Mouse (Mus musculus) v-Abl transformed pro-B cells (cell line): ENCODE results near the gene Rab30.

Experiments used
- in situ Hi-C, 2 experiments: fragments of 400-800 bp; cut with MboI; formaldehyde crosslinking; loops; one replicate each; pipeline ENCODE4 v1.15.1; 2025; ENCODE audit not compliant: unreplicated experiment in 2 of 2

Gene Rab30

DNA sequence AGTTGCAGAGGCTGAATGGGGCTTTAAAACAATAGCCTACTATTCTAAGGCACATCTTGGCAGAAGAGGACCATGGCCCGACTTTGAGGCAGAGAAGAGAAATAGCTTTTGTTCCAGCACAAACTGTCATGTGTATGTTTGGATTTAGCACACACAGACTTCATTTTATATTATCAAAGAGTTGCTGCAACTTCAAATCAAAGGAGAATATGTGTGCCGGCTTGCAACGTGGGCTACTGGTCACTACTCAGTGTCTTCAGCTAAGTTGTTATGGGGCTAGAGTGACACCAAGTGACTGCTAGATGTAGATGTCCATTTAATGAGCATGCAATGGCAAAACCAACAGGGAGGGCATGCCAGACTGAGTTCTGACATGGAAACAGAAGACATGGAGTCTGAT is 86.6 kb downstream of the Rab30 start:
- in situ Hi-C loops, result loop anchor here in 1 of 2 experiments (25.0 kb wide), 1 partner anchor 1366 kb away; no protein-coding TSS in a partner anchor

DNA sequence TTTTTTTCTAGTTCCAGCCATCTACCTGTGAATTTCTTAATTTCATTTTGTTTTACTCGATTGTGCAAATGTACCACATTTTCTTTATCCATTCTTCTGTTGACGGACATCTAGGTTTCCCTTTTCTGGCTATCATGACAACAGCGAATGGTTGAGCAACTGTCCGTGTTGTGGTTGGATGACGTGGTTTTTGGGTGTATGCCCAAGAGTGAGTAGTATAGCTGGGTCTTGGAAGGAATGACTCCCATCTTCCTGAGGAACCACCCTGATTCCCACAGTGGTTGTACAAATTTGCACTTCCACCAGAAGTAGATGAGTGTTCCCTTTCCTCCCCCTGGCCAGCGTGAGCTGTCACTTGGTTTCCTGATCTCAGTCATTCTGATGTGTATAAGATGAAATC is 91.0 kb downstream of the Rab30 start:
- in situ Hi-C loops, result loop anchor here in 1 of 2 experiments (25.0 kb wide), 1 partner anchor 1370 kb away; no protein-coding TSS in a partner anchor

DNA sequence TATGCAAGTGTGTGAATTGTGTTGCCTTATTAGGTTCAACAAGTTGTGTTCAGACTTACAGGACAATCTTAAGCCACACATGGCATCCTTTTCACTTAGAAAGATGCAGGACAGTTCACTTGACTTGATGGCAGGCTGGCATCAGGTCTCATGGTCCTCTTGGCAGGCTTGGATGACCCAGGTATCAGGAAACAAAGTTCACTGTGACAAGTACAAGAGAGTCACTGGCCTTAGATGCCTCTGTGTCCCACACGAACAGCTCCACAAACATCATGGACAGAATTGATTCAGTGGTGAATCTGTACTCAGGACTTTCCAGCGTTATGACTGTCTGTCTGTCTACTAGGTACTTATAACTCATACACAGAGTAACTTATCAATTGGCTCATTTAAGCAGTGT is 93.0 kb downstream of the Rab30 start:
- in situ Hi-C loops, result loop anchor here in 1 of 2 experiments (25.0 kb wide), 1 partner anchor 1372 kb away; no protein-coding TSS in a partner anchor

DNA sequence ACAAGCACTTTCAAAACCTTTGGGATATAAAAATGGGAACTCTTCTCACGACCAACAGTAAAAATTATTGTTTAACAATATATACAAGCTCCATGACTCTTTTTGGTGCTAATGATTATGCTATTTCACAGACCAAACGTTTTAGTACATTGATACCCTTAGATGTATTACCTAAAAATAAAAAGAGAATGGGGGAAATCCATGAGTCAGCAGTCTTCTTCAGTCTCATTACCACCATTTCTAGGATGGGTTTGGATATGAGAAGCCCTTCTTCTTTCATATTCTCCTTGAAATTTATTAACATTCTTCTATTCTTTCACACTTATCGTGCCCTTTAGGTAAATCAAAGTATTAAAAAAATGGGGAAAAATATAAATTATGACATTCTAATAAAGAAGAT is 95.0 kb downstream of the Rab30 start:
- in situ Hi-C loops, result loop anchor here in 1 of 2 experiments (25.0 kb wide), 1 partner anchor 1374 kb away; no protein-coding TSS in a partner anchor

DNA sequence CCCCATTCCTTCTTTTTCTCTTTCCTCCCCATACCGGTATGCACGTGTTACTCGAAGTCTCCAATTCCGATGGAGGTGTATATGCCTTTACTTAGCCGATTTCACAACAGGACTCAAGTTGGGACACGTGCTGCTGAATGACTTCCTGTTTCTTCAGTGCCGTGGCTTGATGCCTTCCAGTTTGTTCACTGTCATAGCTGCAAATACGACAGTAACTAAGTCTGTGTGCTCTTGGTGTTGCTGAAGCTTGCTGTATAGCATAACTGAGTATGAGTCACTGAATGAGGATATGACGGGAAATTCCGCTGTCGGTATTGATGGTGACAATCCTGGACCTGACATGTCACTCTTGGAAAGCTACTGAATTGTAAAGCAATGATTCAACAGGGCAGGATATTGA is 95.8 kb downstream of the Rab30 start:
- in situ Hi-C loops, result loop anchor here in 1 of 2 experiments (25.0 kb wide), 1 partner anchor 1375 kb away; no protein-coding TSS in a partner anchor

DNA sequence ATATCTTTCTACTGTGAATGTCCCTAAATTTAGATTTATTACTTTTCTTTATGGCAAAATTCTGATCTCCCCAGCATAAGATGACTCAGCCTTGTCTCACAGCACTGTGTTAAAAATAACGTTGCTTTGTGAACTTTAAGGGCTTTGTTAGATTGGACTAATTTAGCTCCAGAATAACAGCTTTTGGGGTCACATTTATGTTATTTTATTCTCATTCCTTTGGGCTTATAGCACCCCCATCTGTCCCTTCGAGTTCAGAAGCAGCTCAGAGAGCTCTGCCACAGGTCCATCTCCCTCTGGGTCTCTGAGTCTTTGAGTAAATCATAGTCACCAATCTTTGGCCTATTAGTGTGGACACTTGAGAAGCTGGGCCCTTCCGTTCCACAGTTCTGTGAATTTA is 96.5 kb downstream of the Rab30 start:
- in situ Hi-C loops, result loop anchor here in 1 of 2 experiments (25.0 kb wide), 1 partner anchor 1376 kb away; no protein-coding TSS in a partner anchor

DNA sequence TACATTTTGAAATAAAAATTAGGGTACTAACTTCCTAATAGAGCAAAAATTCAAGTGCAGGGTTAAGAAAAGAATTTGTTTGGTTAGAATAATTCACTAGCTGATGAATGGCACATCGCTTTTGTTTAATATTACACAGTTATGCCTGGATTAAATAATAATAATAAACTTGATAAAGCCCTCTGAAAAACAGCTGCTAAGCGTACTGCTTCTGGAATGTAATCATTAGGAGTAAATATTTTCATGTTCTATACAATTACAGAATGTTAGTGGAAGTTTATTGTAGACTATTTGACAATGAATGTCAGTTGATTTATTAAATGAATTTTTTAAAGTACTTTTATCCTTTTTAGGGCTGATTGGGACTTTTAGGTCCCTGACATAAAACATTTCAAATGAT is 100.9 kb downstream of the Rab30 start:
- in situ Hi-C loops, result loop anchor here in 1 of 2 experiments (25.0 kb wide), 1 partner anchor 1380 kb away; no protein-coding TSS in a partner anchor

DNA sequence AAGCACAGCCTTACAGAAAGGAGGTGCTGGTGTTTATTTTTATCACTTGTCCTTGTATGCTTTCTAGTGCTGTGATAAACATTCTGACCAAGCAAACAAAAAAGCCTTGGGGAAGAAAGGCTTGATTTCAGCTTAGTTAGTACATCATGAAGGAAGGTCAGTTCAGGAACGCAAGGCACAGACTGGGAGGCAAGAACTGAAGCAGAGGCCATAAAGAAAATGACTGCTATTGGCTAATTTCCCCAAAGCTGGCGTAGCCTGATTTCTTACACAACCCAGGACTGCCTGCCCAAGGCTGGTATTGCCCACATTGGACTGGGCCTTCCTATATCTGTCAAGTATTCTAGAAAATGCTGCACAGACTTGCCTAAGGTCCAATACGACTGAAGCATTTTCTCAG is 106.8 kb downstream of the Rab30 start:
- in situ Hi-C loops, result loop anchor here in 1 of 2 experiments (25.0 kb wide), 1 partner anchor 1386 kb away; no protein-coding TSS in a partner anchor

DNA sequence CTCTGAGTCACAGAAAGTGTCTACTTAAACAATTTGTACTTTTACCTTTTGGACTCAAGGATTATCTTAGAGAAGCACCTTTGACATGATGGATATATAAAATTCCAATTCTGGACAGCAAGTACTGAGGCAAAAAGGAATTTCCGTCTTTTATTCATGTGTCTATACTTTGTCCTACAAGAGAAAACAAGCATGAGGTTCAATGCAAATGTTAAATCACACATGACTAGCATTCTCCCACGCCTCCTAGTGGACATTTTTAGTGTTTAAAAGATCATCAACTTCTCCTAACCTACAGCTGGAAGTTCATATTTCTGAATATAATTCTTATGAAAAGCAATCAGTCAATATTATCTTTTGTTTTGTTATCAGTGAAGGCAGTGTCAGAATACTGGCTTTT is 125.1 kb downstream of the Rab30 start:
- in situ Hi-C loops, result loop anchor here (5.0 to 25.0 kb wide), 3 partner anchors 319 to 764 kb away; no protein-coding TSS in a partner anchor

DNA sequence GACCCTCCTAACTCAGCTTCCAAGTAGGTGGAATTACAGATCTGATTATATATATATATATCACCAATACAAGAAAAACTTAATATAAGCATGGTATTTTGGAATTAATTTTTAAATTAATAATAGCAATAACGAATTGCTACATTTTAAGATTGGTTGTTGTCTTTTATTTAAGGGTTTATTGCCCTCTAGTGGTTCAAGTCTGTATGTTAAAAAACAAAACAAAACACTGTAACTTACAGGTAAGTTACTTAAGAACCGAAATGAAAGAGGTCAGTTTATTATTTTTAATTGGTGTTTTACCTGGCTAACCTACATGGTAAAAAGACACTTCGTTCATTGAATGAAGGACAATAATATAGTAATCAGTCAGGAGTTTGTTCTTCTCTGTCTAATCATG is 128.8 kb downstream of the Rab30 start:
- in situ Hi-C loops, result loop anchor here (5.0 to 25.0 kb wide), 7 partner anchors 37 to 768 kb away; partner anchors contain the start of gene Ankrd42 (in 2 of the 2)

DNA sequence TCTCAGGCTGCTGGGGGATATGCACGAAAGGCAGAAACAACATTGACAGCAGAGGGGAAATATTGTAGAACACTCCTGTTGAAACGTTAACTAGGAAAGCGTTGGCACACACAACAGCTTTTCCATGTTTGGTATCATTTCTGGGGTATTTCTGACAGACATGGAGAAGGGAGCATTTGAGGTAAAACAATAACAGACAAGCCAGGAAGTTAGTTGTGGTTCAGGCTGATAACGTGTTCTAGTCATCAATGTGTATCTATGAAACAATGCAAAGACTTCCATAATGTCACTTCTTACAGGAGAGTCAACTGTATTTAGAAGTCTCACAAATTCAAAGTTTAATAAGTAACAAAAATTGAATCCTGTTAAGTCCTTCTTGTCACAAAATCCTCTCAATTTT is 130.2 kb downstream of the Rab30 start:
- in situ Hi-C loops, result loop anchor here (5.0 to 25.0 kb wide), 7 partner anchors 36 to 769 kb away; partner anchors contain the start of gene Ankrd42 (in 2 of the 2)

DNA sequence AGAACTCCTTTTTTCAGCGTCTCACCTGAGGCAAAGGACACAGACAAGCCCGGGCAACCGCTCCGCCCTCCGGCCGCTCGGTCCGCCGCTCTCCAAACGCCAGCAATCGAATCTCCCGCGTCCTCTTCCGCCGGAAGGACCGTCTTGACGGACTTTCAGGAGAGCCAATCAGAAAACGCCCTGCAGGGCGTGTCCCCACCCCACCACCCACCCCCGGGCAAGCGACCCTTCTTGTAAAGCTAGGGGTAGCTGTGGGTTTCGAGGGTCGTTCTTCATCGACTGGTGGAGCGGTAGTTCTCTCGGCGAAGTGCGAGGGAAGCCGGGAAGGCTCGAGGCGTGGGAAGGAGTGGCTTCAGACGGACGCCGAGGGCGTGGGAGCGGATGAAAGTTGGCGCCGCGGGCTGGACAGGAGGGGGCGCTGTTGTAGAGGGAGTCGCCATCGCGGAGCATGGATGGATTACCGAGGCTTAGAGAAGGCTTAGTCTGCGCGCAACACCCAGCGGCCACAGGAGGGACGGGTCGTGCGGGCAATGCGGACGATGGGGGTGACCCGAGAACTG is 132.8 kb downstream of the Rab30 start, which contains the start of the genes Ddias and Prcp:
TSS of gene Ddias (minus strand) at position 132 of the 560 bp plus-strand sequence.
TSS of gene Prcp (plus strand) at position 355 of the 560 bp plus-strand sequence.
- in situ Hi-C loops, result loop anchor here (5.0 to 25.0 kb wide), 7 partner anchors 33 to 772 kb away; partner anchors contain the start of gene Ankrd42 (in 2 of the 2)

DNA sequence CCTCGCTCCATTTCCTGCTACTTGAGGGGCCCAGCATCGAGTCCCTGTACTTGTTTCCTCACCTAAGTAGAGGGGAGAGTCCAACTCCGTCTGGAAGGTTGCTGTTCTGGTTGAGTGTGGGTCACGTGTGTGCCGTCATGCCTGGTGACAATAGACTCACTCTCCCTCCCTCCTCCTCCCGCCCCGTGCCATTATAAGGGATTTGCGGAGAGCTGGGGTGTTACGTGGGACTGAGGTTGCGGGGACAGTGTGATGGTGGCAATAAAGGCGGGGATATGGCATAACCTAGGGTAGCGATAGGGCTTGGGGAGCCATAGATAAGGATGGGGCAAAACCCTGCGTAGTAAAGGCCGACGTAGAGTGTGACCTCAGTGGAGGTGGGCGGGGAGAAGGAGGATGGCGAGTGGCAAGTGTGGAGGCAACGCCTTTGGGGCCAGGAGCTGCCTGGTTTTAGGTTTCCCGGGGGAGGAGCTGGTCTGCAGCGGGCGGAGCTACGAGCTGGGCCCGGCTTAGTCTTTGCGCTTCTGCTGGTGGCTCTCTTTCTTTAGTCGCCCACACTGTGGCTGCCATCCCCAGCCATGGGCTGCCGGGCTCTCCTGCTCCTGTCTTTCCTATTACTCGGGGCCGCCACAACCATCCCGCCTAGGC is 133.5 kb downstream of the Rab30 start:
- in situ Hi-C loops, result loop anchor here (5.0 to 25.0 kb wide), 8 partner anchors 32 to 773 kb away; partner anchors contain the start of gene Ankrd42 (in 2 of the 2)

DNA sequence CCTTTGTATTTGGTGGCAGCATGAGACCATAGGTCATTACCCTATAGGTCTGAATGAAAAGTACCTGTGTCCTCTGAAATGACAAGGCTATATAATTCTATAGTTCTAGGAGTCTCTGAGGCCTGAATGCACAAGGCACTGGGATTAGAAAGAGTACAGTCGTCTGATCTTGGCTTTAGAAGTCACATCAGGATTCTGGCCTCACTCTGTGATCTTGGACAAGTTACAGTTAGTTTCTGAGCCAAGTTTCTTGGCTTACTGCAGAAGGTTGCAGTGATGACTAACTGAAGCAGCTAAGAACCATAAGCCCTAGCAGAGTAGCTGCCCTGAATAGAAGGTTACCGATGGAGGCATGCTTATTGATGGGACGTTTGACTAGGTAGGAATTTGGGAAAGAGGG is 134.7 kb downstream of the Rab30 start:
- in situ Hi-C loops, result loop anchor here (25.0 kb wide), 1 partner anchor 439 kb away; no protein-coding TSS in a partner anchor

DNA sequence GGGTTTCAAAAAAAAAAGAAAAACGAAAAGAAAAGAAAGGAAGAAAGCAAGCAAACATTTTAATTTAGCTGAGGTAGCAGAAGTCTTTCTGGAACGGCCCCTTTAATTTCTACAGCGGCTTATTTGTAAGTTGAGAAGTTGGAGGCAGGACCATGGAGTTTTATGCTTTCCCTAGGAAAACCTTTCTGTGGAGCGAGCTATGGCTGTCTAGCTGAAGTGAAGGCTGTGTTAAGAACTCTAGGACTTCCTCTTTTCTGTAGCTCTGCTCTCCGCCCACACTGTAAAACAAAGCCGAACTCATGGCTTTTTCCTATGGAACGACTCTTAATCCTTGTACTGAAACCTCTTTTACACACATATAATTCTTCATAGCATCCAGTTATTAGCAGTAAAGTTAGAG is 135.1 kb downstream of the Rab30 start:
- in situ Hi-C loops, result loop anchor here (25.0 kb wide), 1 partner anchor 439 kb away; no protein-coding TSS in a partner anchor

DNA sequence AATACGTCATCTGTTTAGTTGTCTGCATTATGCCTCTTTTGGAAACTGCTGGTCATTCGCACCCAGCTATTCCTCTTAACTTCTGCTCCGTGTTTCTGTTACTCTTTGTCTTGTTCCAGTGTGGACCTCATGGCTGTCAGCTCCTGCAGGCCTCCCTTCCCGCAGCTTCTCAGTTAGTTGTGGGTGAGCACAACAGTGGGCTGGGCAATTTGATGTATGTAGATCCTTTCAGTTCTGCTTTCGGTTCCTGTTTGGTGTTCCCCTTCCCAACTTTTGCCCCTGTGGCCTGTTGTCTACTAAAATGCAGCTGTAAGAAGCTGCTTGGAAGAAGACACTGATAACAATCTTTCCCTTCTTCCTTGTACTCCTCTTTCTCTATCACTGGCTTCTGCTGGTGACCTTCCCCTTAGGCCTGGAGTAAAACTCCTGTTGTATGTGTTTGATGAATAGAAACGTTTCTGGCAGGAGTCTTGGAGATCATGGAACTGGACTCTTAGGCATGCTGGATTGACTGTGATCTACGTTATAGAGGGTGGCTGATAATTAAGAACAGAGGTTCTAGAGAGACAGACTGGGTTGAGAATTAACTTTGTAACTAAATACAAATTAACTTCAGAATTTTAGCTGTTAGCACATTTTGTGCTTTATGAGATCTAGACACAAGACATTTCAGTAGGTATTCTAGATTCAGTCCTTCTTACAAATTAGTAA is 137.3 kb downstream of the Rab30 start:
- in situ Hi-C loops, result loop anchor here (25.0 kb wide), 1 partner anchor 441 kb away; no protein-coding TSS in a partner anchor

DNA sequence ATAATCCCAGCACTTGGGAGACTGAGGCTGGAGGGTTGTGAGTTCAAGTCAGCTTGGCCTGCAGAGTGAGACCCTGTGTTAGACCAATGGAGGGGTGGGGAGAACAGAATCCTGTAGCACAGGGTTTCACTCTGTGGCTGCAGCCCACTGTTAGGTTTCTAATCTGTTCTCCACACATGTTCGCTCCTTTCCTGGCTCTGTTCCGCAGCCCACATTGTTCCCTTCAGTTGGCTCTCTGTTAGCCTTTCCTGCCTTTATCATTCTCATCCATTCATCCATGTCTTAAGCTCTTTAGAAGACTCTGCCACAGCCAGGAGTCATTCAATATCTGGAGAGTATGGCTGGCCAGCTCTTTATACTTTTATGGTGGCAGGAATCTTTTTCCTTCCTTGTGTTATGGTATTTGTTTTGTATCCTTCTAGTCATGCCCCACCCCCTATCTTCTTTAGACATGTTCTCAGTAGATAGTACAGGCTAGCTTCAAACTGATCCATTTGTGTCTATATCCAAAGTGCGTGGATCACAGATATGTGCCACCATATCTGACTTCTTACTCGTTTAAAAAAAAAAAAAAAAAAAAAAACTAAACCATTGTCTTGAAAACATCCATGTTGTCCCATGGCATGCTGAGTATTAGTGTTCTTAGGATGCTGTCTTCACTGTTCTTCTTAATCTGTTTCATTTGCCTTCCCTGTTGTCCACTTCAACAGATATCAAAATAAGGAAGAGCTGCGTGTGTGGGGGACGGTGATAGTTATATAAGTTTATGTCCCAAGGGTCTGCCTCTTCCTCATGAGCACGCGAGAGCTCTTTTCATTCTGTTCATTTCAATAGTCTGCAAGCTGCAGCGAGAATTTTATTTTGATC is 142.7 kb downstream of the Rab30 start:
- in situ Hi-C loops, result loop anchor here (25.0 kb wide), 1 partner anchor 447 kb away; no protein-coding TSS in a partner anchor

DNA sequence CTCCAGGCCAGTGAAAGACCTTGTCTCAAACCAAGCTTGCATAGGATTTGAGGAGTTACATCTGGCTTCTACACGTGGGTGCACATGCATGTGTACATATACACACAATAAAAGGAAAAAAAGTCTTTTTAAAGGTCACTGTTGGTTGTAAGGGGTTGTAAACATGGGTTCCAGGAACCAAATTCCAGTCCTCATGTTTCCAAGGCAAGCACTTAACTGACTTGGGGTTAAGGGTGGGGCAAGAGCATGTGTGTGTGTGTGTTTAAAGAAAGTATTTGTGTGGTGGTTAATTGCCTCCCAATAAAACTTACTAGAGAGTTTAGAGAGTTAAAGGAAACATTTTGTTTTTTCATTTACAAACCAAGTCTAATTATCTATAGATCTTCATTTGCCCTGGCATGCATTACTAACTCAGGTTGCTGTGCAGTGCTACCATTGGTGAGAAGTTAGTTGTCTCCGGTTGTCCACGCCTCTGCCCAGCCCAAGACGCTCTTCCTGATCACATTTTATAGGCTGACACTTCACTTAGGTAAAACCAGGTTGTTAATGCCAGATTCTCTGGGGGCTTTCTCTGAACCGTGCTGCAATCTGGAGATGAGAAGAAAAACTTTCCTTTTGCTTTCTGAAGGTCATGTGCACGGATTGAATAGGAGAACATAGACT is 143.7 kb downstream of the Rab30 start:
- in situ Hi-C loops, result loop anchor here (25.0 kb wide), 1 partner anchor 448 kb away; no protein-coding TSS in a partner anchor

DNA sequence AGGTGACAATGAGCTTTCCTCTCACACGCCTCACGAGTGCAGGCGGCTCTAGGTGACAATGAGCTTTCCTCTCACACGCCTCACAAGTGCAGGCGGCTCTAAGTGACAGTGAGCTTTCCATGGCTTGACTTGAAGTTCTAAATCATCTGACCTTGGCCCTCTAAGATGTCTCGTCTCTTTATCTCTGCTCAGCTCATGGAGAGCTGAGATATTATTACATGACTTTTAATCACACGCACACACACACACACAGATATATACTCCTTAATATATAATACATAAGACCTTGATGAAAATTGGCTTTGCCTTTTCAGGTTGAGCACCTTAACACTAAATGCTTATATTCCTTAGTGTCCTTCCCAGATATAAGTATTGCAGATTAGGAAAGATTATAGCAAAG is 145.4 kb downstream of the Rab30 start:
- in situ Hi-C loops, result loop anchor here (25.0 kb wide), 1 partner anchor 450 kb away; no protein-coding TSS in a partner anchor
